Mouse (Mus musculus): ENCODE data around the gene Itga2b. TPM values are rescaled to one million over a fixed set of nuclear protein-coding genes. Genes with fewer than 3 reads are reported as not detected.

Itga2b gene
- total and polyA plus RNA-seq, 2 experiments from 2014 or later: 2.2 to 12.4 TPM

DNA sequence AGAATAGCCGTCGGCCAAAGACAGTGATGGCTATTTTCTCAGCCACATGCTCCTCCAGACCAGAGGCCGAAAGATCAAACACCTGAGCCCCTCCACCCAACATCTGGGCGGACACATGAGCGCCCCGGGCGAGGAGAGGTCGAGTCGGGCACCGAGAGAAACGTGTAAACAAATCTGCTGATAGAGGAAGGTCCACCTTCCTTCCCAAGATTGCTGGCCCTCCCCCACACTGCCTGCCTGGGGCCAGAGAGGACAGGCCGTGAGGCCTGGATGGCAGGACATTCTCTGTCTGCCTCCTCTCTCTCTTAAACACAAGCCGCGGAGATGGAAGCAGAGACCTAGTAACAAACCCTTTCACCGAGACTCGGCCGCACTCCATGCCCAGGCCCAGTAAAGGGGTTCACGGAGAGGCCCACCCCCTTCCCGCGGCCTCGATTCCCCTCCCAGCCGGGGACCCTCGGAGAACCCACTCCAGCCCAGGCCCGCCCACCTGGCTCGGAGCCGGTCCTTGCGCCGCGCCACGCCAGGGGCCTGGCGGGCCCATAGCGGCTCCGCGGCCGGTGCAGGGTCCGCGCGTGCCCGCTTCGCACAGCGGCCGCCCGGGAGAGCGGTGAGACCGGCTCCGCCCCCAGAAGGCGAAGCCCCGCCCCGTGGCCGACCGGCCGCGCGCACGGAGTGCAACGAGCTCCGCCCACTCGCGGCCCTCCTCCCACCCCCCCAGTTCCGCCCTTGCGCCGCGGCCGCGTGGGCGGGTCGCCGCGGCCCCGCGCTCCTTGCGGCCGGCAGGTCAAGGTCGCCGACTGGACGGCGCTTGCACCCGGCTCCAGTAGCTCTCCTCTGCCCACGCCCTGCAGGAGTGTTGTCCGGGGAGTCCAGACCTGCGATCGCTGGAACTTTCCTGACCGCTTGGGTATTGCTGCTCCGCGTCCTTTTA, 62.8 kb downstream of the Itga2b start:
- Histone ChIP-seq H3K9ac (peak overlapping the region; percentile 76), H3K27me3 (ENCODE audit: insufficient read depth, low read length) (no peaks in the 10 kb centered on the region), H3K27ac (ENCODE audit: low read depth, low read length) (peak overlapping the region; percentile 77), H3K36me3 (ENCODE audit: insufficient read depth) (peaks cover 18% of the 10 kb centered on the region), H3K9me3 (ENCODE audit: low read length) (no peaks in the 10 kb centered on the region), H3K4me3 (ENCODE audit: low read depth, low read length) (peak overlapping the region; percentile 66), H3K4me2 (ENCODE audit: low read depth) (peak overlapping the region; percentile 97), H3K4me1 (ENCODE audit: insufficient read depth) (peaks cover 10% of the 10 kb centered on the region; the same call in 1 of the 2 replicates)
- peak; percentile 57 for ATAC-seq
- WGBS: 6% methylated on average over 74 of the region's 85 CpGs
- TF ChIP-seq CTCF (IDR thresholded peaks at IDR 0.05; ENCODE audit: low read depth): no peak
- peak; percentile 89 for DNase-seq

GRCm38 (mm10) chr11:102406401-102406800, 63.5 kb downstream of the Itga2b start:
- no peak for ATAC-seq
- Histone ChIP-seq H3K36me3 (ENCODE audit: insufficient read depth) (peaks cover 26% of the 10 kb centered on the region), H3K9me3 (ENCODE audit: low read length) (no peaks in the 10 kb centered on the region), H3K9ac (peak overlapping the region; percentile 76), H3K4me3 (ENCODE audit: low read depth, low read length) (peak overlapping the region; percentile 66), H3K27ac (ENCODE audit: low read depth, low read length) (no peak overlapping the region), H3K4me2 (ENCODE audit: low read depth) (peak overlapping the region; percentile 97), H3K4me1 (ENCODE audit: insufficient read depth) (peaks cover 10% of the 10 kb centered on the region; the same call in 1 of the 2 replicates), H3K27me3 (ENCODE audit: insufficient read depth, low read length) (no peaks in the 10 kb centered on the region)
- no peak for TF ChIP-seq CTCF (IDR thresholded peaks at IDR 0.05; ENCODE audit: low read depth)
- WGBS: 12% methylated on average over 3 of the region's 3 CpGs
- no peak for DNase-seq

GRCm38 (mm10) chr11:102405544-102406285, 64.2 kb downstream of the Itga2b start:
- 86% methylated on average over 11 of the region's 11 CpGs for WGBS

GRCm38 (mm10) chr11:102404161-102405010, 65.5 kb downstream of the Itga2b start:
- H3K4me2 ChIP-seq (ENCODE audit: low read depth): no peak overlapping the region
- H3K36me3 ChIP-seq (ENCODE audit: insufficient read depth): peaks cover 44% of the 10 kb centered on the region
- no peak overlapping the region for H3K4me3 ChIP-seq (ENCODE audit: low read depth, low read length)
- no peak for TF ChIP-seq CTCF (IDR thresholded peaks at IDR 0.05; ENCODE audit: low read depth)
- 85% methylated on average over 18 of the region's 18 CpGs for WGBS
- ATAC-seq: no peak
- peaks cover 10% of the 10 kb centered on the region; the same call in 1 of the 2 replicates for H3K4me1 ChIP-seq (ENCODE audit: insufficient read depth)
- H3K27me3 ChIP-seq (ENCODE audit: insufficient read depth, low read length): no peaks in the 10 kb centered on the region
- DNase-seq: no peak
- no peak overlapping the region for H3K9ac ChIP-seq
- H3K27ac ChIP-seq (ENCODE audit: low read depth, low read length): no peak overlapping the region
- no peaks in the 10 kb centered on the region for H3K9me3 ChIP-seq (ENCODE audit: low read length)

More at GRCm38 (mm10) chr11:102405544-102406285, 64.2 kb downstream of the Itga2b start:
- TF ChIP-seq CTCF (IDR thresholded peaks at IDR 0.05; ENCODE audit: low read depth): no peak
- Histone ChIP-seq H3K9me3 (ENCODE audit: low read length) (no peaks in the 10 kb centered on the region), H3K4me3 (ENCODE audit: low read depth, low read length) (no peak overlapping the region; the same call in 1 of the 2 replicates), H3K27me3 (ENCODE audit: insufficient read depth, low read length) (no peaks in the 10 kb centered on the region), H3K4me1 (ENCODE audit: insufficient read depth) (peaks cover 10% of the 10 kb centered on the region; the same call in 1 of the 2 replicates), H3K9ac (peak overlapping the region; percentile 76; the same call in 1 of the 2 replicates), H3K36me3 (ENCODE audit: insufficient read depth) (peaks cover 33% of the 10 kb centered on the region), H3K27ac (ENCODE audit: low read depth, low read length) (no peak overlapping the region), H3K4me2 (ENCODE audit: low read depth) (peak overlapping the region; percentile 97; the same call in 1 of the 2 replicates)
- no peak for ATAC-seq
- DNase-seq: no peak

DNA sequence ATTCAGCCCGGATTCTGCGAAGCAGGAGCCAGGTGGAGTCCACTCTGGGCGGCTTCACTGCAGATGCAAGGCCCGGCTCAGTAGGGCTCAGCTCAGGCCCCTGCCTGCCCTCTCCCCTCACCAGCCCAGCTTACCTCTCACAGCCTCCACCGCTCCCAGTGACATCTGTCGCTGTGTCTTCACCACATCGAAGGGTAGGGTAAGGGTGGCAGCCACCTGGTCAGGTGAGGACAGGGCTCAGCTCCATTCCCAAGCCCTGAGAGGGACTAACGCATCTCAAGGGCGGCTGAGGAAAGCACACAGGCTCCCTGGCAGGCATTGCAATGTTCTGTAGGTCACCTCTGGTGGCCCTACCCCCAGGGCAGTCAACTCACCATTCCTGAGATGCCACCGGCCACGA, 66.3 kb downstream of the Itga2b start:
- Histone ChIP-seq H3K27me3 (ENCODE audit: insufficient read depth, low read length) (no peaks in the 10 kb centered on the region), H3K4me2 (ENCODE audit: low read depth) (no peak overlapping the region), H3K36me3 (ENCODE audit: insufficient read depth) (peaks cover 51% of the 10 kb centered on the region), H3K9me3 (ENCODE audit: low read length) (no peaks in the 10 kb centered on the region), H3K4me1 (ENCODE audit: insufficient read depth) (peaks cover 10% of the 10 kb centered on the region; the same call in 1 of the 2 replicates), H3K27ac (ENCODE audit: low read depth, low read length) (no peak overlapping the region), H3K4me3 (ENCODE audit: low read depth, low read length) (no peak overlapping the region), H3K9ac (no peak overlapping the region)
- ATAC-seq (no peak), DNase-seq (no peak)
- WGBS: 95% methylated on average over 11 of the region's 11 CpGs
- no peak for TF ChIP-seq CTCF (IDR thresholded peaks at IDR 0.05; ENCODE audit: low read depth)

Small RNAs within 50 kb of the gene (microRNA-seq; reads per million reads assigned to microRNA genes)
- gene Mir6930: 0 to 0.12 reads per million in 2 experiments

Other genes with a start within 250 kb of the Itga2b start
- gene Hdac5, start 240.0 kb downstream of the Itga2b start, total RNA-seq (2014; rRNA removed): 170 and 209 TPM in 2 replicates
- 67.1 and 69.4 TPM in 2 replicates for gene Hdac5, start 240.0 kb downstream of the Itga2b start, polyA plus RNA-seq (2015; fragmentation: Nextera tagmentation; extraction: Ambion mirVana)
- gene BC030867, start 221.2 kb downstream of the Itga2b start, total RNA-seq (2014; rRNA removed): 0.62 and 1.0 TPM in 2 replicates
- 1.5 and 1.6 TPM in 2 replicates for gene BC030867, start 221.2 kb downstream of the Itga2b start, polyA plus RNA-seq (2015; fragmentation: Nextera tagmentation; extraction: Ambion mirVana)
- 0.54 and 1.4 TPM in 2 replicates for gene Asb16, start 201.4 kb downstream of the Itga2b start, total RNA-seq (2014; rRNA removed)
- gene Asb16, start 201.4 kb downstream of the Itga2b start, polyA plus RNA-seq (2015; fragmentation: Nextera tagmentation; extraction: Ambion mirVana): 0.11 TPM in 1 of 2 replicates, not detected in the other
- gene Tmub2, start 185.2 kb downstream of the Itga2b start, total RNA-seq (2014; rRNA removed): 72.5 and 77.4 TPM in 2 replicates
- 63.0 and 67.0 TPM in 2 replicates for gene Tmub2, start 185.2 kb downstream of the Itga2b start, polyA plus RNA-seq (2015; fragmentation: Nextera tagmentation; extraction: Ambion mirVana)
- 162 and 167 TPM in 2 replicates for gene Atxn7l3, start 173.5 kb downstream of the Itga2b start, total RNA-seq (2014; rRNA removed)
- 24.3 and 26.2 TPM in 2 replicates for gene Atxn7l3, start 173.5 kb downstream of the Itga2b start, polyA plus RNA-seq (2015; fragmentation: Nextera tagmentation; extraction: Ambion mirVana)
- 94.3 and 109 TPM in 2 replicates for gene Ubtf, start 150.4 kb downstream of the Itga2b start, total RNA-seq (2014; rRNA removed)
- gene Ubtf, start 150.4 kb downstream of the Itga2b start, polyA plus RNA-seq (2015; fragmentation: Nextera tagmentation; extraction: Ambion mirVana): 73.2 and 78.7 TPM in 2 replicates
- 0.24 and 1.2 TPM in 2 replicates for gene Slc4a1, start 103.9 kb downstream of the Itga2b start, total RNA-seq (2014; rRNA removed)
- gene Slc4a1, start 103.9 kb downstream of the Itga2b start, polyA plus RNA-seq (2015; fragmentation: Nextera tagmentation; extraction: Ambion mirVana): 0.50 and 0.68 TPM in 2 replicates
- 306 and 418 TPM in 2 replicates for gene Rundc3a, start 76.7 kb downstream of the Itga2b start, total RNA-seq (2014; rRNA removed)
- 118 and 121 TPM in 2 replicates for gene Rundc3a, start 76.7 kb downstream of the Itga2b start, polyA plus RNA-seq (2015; fragmentation: Nextera tagmentation; extraction: Ambion mirVana)
- gene Slc25a39, start 62.2 kb downstream of the Itga2b start, total RNA-seq (2014; rRNA removed): 96.3 and 114 TPM in 2 replicates
- 120 and 129 TPM in 2 replicates for gene Slc25a39, start 62.2 kb downstream of the Itga2b start, polyA plus RNA-seq (2015; fragmentation: Nextera tagmentation; extraction: Ambion mirVana)
- gene Grn, start 39.8 kb downstream of the Itga2b start, total RNA-seq (2014; rRNA removed): 49.5 and 66.2 TPM in 2 replicates
- 72.3 and 86.6 TPM in 2 replicates for gene Grn, start 39.8 kb downstream of the Itga2b start, polyA plus RNA-seq (2015; fragmentation: Nextera tagmentation; extraction: Ambion mirVana)
- 351 and 361 TPM in 2 replicates for gene Fam171a2, start 22.4 kb downstream of the Itga2b start, total RNA-seq (2014; rRNA removed)
- gene Fam171a2, start 22.4 kb downstream of the Itga2b start, polyA plus RNA-seq (2015; fragmentation: Nextera tagmentation; extraction: Ambion mirVana): 26.2 and 26.9 TPM in 2 replicates
- 29.5 and 31.1 TPM in 2 replicates for gene Gpatch8, start 86.3 kb upstream of the Itga2b start, total RNA-seq (2014; rRNA removed)
- gene Gpatch8, start 86.3 kb upstream of the Itga2b start, polyA plus RNA-seq (2015; fragmentation: Nextera tagmentation; extraction: Ambion mirVana): 25.2 and 45.5 TPM in 2 replicates
- 2.6 and 5.5 TPM in 2 replicates for gene Gm11627, start 109.3 kb upstream of the Itga2b start, total RNA-seq (2014; rRNA removed)
- 3.7 and 5.9 TPM in 2 replicates for gene Gm11627, start 109.3 kb upstream of the Itga2b start, polyA plus RNA-seq (2015; fragmentation: Nextera tagmentation; extraction: Ambion mirVana)
- 12.0 and 15.2 TPM in 2 replicates for gene Fzd2, start 134.3 kb upstream of the Itga2b start, total RNA-seq (2014; rRNA removed)
- 4.5 and 4.6 TPM in 2 replicates for gene Fzd2, start 134.3 kb upstream of the Itga2b start, polyA plus RNA-seq (2015; fragmentation: Nextera tagmentation; extraction: Ambion mirVana)
- gene Meioc, start 193.6 kb upstream of the Itga2b start, total RNA-seq (2014; rRNA removed): not detected in 2 replicates
- gene Meioc, start 193.6 kb upstream of the Itga2b start, polyA plus RNA-seq (2015; fragmentation: Nextera tagmentation; extraction: Ambion mirVana): 0.08 and 0.10 TPM in 2 replicates
- gene Ccdc43, start 227.7 kb upstream of the Itga2b start, total RNA-seq (2014; rRNA removed): 33.6 and 36.9 TPM in 2 replicates
- 32.1 and 36.6 TPM in 2 replicates for gene Ccdc43, start 227.7 kb upstream of the Itga2b start, polyA plus RNA-seq (2015; fragmentation: Nextera tagmentation; extraction: Ambion mirVana)

Data from forebrain, postnatal 0 days (tissue).